Mouse (Mus musculus) liver, embryonic 14 days (tissue): ENCODE results near the gene Prr27. TPM values are rescaled to one million over a fixed set of nuclear protein-coding genes. Genes with fewer than 3 reads are reported as not detected.

ENCODE experiments used
- polyA plus RNA-seq: library from polyadenylated mRNA; depleted of rRNA; stranded (reverse); fragments of >200 nt; gene quantifications from 2 replicates; pipeline ENCODE4 v1.2.3, GENCODE M21; 2012; rRNA removed

Gene Prr27
- not detected in 2 replicates for polyA plus RNA-seq

DNA sequence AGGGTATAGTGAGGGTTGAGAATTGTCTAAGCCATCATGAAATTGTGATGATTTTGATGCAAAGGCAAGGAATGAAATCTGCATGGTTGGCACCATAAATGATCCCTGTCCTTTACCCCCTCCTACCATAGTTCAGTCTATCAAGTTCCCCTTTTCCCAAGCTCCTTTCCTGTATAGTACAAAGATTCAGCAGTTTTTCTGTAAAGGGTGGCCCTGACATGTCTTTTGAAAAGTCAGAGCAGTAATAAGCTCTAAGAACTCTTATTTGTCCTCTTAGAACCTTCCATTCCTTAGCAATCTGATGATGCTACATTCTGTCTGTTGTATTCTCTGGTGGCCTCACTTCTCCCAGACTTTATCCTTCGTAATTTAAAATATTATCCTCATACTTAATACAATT is at the start of gene Prr27:
TSS of gene Prr27 (plus strand) at position 301 of the 400 bp plus-strand sequence.

DNA sequence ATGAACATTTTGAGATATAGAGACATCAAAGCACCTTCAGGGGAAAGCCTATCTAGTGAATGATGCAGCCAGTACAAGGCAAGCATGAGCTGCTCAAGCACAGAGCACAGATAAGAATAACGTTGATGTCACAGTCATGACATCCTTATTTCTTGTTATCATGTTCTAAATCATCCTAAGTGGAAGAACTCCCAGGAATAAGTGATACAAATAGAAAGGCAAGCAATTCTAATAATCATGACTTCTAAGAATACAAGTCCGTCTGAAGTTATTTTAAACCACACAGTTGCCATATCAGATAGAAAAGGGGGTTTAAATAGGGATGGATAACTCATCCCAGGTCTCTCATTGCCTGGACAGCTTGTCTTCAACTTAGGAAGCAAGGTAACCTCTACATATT is 17.7 kb upstream of the Prr27 start, which contains the start of gene Csn1s2b:
TSS of gene Csn1s2b (plus strand) at position 301 of the 400 bp plus-strand sequence.

DNA sequence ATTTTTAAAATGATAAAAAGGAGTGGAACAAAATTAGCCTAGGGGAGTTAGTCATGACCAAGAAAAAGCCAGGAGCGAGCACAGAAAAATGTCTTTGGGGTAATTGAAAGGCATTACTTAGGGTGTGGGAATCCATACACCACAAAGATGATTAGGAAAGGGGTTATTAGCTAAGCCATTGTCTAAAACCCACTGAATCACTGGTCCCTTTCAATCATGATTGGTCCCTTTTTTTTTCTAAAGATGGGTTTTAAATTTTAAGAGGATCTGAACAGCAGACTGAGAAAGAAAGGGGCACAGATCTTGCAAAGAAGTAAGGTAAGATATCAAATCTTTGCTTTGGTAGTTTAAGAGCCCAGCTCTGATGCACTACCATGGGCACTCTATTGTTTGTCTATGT is 59.2 kb downstream of the Prr27 start, which contains the start of gene Odam:
TSS of gene Odam (plus strand) at position 301 of the 400 bp plus-strand sequence.

Other genes with a start within 250 kb of the Prr27 start
- not detected in 2 replicates for gene Sult1e1, start 234.1 kb upstream of the Prr27 start, polyA plus RNA-seq
- gene Csn1s1, start 159.5 kb upstream of the Prr27 start, polyA plus RNA-seq: not detected in 2 replicates
- not detected in 2 replicates for gene Csn2, start 126.1 kb upstream of the Prr27 start, polyA plus RNA-seq
- not detected in 2 replicates for gene Csn1s2a, start 51.1 kb upstream of the Prr27 start, polyA plus RNA-seq
- gene Csn1s2b, start 17.6 kb upstream of the Prr27 start, polyA plus RNA-seq: not detected in 2 replicates
- not detected in 2 replicates for gene Odam, start 59.3 kb downstream of the Prr27 start, polyA plus RNA-seq
- 0.02 TPM in 1 of 2 replicates, not detected in the other for gene Csn3, start 99.9 kb downstream of the Prr27 start, polyA plus RNA-seq
- gene 2310003L06Rik, start 143.8 kb downstream of the Prr27 start, polyA plus RNA-seq: not detected in 2 replicates
- not detected in 2 replicates for gene Gm28434, start 143.8 kb downstream of the Prr27 start, polyA plus RNA-seq
- gene Cabs1, start 153.8 kb downstream of the Prr27 start, polyA plus RNA-seq: not detected in 2 replicates
- gene Smr3a, start 176.9 kb downstream of the Prr27 start, polyA plus RNA-seq: not detected in 2 replicates